Mouse (Mus musculus) Muller cell, postnatal 12 days (primary cell): ENCODE measurements at regions not wholly inside any gene's neighbourhood (a gene's known extent, or its start where the extent isn't known, plus 50 kb on each side); places are given as distances from the start of the nearest gene placed in this dataset.

Experiments used
- DNase-seq: peaks from one replicate; pipeline ENCODE4 v3.0.0-alpha.2; 2015; ENCODE audit errors: inconsistent ontology term

DNA sequence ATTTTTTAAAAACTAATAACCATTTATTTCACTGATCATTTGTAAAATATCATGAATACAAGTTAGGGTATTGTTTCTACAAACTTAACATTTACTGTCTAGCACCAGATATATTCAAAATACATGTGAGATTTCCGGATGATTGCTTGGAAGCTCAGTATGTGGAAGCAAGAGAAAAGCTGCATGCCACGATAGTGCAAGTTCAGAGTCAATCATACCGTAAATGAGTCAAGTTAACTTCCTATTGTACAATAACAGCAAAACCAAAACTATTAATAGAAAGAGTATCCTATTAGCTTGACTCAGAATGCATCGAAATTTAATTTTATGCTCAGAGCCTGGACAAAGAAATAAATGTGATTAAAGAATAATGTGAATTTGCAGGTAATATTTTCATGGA, 1284.6 kb upstream of the Cited2 start:
- no peak for DNase-seq

DNA sequence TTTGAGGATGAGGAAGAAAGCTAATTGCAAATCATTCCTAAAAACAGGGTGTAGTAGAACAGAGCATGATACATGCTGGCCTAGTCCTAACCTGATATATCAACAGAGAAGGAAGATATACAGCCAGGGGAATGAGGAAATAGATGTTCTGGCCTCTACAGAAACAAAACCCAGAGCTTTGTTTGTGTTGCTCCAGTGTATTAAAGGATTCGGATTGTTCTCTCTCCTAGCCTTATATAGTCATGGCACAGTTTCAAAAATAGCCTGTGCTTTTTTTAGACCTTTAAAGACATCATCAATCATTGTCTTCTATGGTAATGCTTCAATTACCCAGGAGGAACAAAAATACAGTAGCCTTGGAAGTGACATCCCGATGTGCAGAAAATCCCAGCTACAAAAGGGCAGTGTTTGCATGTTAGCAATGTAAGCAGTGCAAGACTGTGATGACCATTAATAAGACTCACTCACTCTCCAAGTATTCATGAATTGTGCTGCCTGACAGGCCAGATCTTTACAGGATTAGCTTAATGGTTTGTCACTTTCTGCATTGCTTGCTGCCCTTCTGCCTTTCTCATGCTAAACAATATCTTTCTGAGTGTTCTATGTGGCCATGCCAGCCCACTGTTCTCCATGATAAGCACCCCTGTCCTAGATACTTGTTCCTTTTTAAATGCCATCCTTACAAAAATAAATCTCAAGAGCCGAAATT, 1281.9 kb upstream of the Cited2 start:
- DNase-seq: peak; percentile 43

DNA sequence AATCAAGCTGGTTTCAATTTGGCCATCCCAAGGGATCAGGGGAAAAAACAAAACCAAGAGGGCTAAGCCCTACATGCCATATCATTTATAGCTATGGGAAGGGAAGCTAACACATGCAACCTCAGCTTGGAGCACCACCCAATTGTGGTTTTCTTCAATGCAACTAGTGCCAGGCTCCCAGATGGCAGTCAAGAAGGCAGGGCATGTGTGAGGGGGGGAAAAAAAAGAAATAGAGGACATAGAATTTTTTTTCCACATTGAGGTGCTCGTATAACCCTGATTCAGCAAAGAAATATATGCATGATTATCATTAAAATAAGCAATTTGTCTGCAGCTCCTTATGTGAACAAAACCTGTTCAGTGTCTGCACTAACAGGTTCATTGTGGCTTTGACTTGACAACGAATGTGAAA, 1281.4 kb upstream of the Cited2 start:
- no peak for DNase-seq

DNA sequence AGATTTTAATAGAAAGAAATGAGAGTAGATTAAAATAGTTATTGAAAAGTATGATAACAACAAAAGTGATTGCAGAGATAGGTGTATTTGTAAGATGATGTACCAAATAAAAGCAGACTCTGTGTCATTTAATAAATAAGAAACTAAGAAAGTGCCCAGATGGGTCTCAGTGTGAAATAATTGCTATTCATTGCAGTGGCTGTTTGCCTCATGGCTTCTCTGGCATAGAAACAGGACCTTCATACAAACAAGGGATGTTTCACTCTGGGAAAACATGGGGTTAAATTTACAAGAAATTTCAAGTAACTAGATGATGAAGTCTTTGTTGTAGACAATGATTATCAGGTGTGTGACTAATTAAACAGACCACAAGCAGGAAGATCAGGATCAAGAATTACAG, 1279.1 kb upstream of the Cited2 start:
- no peak for DNase-seq

DNA sequence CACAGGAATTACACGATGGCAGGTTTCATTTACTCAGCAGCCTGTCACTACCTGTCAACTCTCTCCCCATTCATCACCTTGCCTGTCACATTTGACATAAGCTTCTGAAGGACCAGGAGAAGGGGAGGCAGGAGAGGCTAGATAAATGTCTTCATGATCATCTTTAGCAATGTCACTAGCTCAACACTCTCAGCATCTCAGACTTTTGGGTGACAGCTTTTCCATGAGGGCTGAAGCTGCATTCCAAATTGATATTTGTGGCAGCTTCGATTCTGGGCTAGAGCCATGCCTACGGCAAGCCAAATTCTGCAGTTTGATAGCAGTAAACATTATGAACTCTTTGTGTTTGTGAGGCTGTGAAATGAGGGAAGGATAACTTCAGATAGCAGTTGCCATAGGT, 1255.1 kb upstream of the Cited2 start:
- DNase-seq: peak; percentile 26

DNA sequence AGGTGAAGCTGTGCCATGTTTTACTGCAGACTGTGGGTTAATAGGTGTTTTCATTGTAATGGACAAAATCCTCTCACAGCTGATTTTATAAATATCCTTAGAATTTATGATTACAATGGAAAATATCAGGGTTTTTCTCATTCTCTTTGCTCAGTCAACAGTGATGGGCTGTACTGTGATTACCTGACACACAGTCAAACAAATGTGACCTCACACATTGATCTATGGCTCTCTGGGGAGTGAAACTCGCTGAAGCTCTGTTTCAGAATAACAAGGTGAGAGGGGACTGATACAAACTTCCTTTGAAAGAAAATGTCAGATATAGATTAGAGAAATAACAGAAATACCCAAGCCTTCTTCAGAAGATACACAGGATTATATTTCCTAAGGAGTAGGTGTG, 1253.3 kb upstream of the Cited2 start:
- no peak for DNase-seq

DNA sequence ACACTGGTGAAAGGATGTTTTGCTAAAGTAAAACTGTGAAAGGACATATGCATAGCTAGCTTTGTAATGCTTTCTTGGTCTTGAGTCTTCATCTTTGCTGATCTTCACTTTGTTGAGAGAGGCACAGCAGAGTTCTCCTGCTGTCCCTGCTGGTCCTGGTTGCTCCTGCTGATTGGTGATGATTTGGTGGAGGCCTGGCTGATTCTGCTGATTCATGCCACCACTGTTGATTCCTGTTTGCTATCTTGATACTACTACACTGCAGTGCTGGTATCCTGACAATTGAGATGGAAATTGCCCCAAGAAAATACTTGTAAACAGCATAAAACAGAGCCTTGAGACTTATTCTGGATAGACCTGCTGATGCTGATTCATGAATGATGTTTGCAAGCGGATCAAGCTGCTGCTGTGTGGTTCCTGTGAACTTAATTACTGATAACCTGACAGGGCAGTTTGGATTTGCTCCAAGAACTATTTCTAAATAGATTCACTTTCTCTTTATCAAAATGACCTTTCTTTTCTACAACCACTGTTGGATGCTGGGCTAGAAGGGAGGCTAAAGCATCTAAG, 1249.0 kb upstream of the Cited2 start:
- no peak for DNase-seq

DNA sequence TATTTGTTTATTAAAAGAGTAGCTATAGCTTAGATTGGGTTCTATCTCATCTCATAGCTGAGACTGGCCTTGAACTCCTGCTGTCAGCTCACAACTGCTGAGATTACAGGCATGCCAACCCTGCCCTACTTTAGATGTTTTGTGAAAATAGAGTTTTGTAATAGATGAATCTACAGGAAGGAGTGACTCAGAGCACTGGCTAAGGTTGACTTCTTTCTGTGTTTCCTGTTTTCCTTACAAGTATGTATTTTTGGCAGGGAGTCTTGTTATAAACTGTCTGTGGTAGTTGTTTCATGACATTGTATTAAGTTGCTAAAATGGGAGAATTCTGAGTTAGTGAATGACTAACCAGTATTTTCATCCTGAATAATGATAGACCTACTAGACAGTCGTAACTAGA, 1224.4 kb upstream of the Cited2 start:
- peak; percentile 48 for DNase-seq

DNA sequence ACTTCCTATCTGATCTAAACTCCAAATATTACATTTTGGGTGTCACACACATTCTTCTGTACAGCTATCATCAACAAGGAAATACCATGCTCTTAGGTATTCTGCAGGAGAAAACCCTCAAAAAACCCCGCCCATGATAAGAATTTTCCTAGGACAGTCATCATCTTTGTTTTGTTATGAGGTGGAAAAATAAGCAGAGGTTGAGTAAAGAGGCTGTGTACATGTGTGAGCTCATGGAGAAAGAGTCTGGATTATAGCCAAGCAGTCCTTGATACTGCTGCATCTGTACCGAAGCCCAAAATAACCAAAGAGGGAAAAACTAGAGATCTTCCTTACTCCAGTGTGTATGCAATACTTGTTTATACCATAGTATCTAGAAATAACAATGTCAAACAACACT, 1215.3 kb upstream of the Cited2 start:
- DNase-seq: peak; percentile 64

DNA sequence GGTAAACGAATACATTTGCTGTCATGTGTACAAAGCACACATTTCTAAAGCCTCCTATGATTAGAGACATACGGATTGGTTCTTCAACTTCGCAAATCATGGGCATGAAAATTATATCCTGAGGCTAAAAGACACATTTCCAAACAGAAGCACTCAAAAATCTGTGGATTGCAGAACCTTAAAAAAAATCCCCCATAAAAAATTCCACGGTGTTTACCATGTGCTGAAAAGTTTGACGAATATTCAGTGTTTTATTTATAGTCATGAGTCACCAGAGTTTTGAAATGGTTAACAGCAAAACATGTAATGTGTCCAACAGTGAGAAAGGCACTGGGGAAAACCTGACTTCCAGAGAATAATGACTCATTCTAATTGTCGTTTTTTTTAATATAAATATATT, 1214.9 kb upstream of the Cited2 start:
- DNase-seq: peak; percentile 30

DNA sequence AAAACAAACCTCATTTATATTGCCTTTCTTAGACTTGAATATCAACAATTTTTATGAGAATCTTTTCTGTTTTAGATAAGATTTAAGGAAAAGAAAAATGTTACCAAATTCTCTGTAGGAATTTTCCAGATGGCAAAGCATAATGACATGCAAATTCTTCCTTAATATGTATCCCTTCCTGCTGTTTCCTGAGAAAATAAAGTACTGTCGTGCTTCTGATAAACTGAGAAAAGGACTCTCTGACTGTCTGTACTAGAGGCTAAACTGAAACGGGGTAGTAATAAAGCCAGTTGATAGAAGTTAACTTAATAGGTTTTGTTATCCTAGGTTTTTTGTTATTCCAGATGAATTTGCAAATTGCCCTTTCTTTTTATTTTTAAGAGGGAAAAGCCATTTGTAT, 1208.4 kb upstream of the Cited2 start:
- no peak for DNase-seq

DNA sequence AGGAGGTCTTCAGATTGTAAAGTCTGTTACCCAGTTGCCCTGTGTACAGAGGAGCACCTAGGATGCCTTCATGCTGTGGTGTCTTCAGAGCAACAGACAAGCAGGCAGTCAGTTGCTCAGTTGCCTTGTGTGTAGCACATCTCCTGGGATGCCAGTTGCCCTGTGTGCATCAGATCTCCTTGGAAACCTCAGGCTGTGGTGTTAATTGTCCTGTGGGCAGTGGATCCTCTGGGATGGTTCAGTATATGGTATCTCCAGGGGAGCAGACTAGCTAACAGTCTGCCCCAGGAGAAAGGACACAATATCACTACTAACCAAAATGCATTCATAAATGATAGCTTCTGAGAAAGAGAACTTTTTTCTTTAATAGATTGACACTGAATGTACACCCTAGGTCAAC, 1201.1 kb upstream of the Cited2 start:
- no peak for DNase-seq

DNA sequence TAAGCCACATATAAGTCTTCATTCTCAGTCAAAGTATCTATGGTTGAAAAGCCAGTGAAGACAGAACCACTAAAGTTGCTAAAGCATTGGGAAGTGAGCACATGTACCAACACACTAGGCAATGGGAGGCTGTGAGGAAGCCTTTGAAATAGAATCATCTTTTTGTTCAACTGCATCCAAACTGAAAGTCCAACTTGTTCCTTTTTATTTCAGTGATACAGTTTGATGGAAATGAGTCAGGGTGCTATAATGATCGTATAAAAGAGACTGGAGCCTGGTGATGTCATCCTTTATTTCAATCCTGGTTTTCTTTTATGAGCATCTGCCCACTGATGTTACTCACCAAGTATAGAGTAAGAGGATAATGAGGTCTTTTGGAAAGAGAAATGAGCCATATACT, 1198.9 kb upstream of the Cited2 start:
- DNase-seq: peak; percentile 73

DNA sequence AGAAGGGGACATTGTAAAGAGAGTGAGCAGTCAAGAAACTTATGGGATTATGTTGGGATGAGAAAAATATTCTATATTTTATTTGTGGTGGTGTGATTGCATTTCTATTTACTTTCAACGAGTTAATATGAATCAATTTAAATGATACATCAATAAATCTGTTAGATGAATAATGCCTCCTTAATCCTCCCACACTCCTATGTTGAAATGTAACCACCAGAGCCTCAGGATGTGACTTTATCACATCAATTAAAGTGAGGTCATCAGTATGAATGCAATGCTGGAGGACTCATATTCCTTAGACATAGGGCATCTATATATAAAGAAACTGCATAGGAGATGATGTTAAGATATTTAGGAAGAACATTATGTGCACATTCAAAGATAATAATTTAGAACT, 1195.3 kb upstream of the Cited2 start:
- DNase-seq: no peak

DNA sequence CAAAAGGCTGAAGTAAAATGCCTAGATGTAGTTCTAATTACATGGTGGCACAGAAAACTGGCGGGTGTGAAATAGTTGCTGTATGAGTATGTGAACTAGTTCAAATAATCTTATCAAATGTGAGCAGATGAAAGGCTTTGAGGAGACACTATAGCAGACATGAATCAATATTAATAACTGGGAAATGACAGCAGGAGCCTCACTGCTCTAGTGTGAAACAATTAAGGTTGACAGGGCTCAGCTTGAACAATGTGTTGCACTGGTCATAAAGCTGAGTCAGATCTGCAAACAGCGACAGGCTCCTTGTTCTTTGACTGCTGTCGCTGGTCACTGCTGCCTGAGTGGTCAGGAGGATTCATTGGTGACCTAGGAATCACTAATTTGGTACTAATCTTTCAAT, 1185.4 kb upstream of the Cited2 start:
- DNase-seq: peak; percentile 55

DNA sequence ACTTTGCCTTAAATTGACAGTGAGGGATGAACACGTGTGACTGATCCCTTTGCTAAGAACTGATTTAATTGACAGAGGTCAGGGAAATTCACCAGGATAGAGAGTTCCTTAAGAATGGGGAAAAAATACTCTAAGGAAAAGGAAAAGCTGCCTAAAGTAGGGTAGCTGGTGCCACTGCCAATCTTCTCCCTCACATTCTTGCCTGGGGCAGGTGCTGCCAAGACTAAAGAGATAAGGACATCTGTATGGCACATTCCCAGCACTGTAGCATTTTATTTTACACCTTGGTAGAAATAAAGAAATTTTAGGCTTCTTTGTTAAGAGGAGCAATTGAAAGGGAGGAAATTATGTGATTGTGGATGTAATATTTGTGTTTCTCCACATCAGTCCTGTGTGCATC, 1184.6 kb upstream of the Cited2 start:
- DNase-seq: no peak

DNA sequence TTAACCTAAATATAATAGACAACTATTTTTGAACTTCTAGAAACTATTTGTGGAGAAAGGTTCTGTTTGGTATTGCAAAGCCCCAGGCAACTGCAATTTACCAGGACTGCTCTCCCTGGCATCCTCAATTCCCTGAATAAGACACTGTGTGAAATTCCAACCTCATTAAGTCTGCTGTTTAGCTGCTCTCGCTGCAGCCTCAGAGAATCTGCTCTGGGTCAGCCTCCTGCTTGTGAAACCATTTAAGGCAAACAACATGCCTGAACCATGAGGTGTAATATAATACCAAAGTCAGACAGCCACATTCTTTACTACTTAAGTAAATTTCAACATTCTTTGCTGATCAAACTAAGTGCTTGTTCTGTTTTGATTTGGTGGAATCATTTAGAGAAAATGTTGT, 1177.6 kb upstream of the Cited2 start:
- peak; percentile 83 for DNase-seq

DNA sequence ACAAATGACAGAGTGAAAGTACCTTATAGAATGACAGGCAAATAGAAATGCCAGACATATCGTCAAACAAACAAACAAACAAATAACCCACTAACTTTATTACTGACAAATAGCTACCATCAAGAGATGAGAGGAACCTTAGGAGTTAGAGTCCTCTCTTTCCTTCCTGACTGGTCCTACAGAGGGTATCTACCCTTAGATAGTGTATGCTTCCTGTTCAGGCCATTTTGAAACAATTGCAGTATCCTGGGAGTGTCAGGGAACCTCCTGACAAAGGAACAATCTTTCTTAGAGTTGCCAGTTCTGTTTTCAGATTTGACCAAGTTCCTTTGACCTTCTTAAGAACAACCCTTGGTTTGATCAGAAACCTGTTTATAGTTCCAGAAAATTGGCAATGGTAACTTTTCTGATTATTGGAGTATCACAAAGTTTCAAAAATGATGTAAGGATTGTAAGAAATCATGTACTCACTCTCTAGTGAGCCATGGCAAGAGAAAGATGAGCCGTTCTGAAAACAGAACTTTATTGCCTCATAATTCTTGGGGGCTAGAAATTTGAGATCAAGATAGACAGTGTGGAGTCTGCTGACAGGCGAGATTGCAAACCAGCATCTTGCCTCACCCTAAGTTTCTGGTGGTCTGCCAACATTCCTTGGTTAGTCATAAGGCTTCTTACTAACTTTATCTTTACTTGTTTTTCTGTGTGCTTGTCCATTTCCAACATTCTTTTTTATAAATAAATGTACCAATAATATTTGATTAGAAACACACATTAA, 1170.0 kb upstream of the Cited2 start:
- peak; percentile 59 for DNase-seq

DNA sequence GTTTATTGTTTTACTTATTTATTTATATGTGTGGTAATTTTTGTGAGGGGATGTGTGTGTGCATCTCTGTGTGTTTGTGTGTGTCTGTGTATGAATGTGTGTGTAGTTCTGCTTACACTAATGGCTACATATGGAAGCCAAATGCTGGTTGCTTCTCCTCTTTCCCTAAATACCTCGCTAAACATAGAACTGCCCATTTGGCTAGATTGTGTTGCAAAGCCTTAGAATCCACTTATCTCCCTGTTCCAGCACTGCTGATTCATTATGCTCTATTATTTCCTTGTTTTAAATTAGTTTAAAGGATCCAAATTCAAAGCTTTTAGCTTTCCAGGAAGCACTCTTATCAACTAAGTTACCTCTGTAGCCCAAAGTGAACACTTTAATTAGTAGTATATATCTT, 1148.5 kb upstream of the Cited2 start:
- DNase-seq: no peak

DNA sequence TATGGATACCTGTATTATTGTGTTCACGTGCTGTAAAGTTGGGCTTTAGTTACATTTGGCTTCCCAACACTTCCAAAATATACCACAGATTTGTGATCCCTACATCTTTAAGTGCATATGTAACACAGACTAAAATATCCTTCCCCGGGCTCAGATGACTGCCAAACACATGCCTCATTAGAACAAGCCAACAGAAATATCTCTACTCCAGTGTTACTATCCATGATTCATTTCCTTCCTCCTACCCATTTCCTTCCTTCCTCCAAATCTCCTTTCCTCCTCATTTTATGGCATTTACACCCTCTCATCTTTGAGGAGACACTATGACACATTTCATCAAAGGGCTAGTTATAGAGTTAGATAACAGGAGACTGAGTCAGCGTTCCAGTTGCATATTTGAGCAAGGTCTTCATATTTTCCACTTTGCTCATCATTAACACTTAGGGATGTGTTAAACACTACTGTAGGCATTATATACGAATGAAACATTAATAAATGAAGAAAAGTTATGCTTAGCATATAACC, 1144.4 kb upstream of the Cited2 start:
- DNase-seq: peak; percentile 52

DNA sequence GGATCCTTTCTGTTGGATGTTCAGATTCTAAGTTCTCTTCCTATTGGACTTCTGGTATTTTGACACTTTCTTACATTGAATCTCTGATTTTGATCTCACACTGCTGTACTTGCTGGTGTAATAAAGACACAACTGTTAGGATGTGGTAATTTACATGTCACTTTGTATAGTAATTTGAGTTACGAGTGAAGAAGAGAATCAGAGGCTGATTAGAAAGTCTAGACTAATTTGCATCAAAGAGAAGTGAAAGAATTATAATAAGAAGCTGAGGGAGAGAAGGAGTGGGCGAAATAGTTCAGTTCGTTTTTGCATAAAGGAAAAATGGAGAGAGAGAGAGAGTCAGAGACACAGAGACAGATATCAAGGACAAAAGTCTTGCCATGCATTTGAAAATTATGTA, 1142.8 kb upstream of the Cited2 start:
- DNase-seq: peak; percentile 13

DNA sequence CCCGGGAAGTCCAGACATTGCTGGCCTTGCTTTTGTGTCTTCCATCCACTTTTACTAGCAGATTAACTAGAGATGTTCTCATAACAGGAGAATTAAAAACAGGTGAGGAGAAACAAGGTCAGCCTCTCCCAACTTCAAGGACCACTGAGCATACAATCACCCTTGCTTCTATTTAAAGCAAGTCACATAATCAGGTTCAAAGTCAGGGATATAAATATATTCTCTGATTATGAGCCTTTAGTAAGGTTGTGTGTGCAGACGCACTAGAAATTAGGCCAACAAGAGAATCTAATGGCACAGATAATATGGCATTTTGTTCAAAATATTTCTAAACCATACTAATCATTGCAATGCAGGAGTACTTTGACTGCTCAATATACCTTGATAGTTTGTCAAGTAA, 1134.2 kb upstream of the Cited2 start:
- peak; percentile 6 for DNase-seq

DNA sequence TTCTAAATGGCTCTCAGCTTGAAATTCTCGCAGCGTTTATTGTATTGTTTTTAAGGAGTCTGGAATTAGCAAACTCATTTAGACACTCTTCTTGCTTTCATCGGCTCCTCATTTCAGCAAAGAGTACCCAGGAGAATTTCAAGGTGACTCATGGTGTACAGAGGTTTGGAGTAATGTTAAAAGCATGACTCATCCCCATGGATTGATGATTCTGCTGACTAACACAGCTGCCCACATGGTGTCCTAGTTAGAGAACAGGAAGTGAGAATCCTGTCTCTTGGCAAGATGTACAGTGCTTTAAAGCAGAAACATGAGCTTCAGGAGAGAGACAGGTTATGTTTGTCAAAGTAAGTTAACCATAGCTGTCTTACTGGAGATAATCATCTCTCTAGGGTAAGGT, 1133.6 kb upstream of the Cited2 start:
- peak; percentile 88 for DNase-seq
